Mouse (Mus musculus) kidney, postnatal 0 days (tissue): Measurements from ENCODE around the gene Nrxn2. TPM values are rescaled to one million over a fixed set of nuclear protein-coding genes. Genes with fewer than 3 reads are reported as not detected.
A peak's percentile ranks its signal among the peaks of the same experiment; 100 is the strongest.

ENCODE experiments used
- ATAC-seq: fragments of 200-750 bp; cut with Nextera tagmentation; replicated peaks from 2 replicates; pipeline ENCODE4 v1.8.0; 2017; ENCODE audit warnings: low read depth, moderate number of reproducible peaks, moderate TSS enrichment, moderate library complexity; ENCODE audit not compliant: low FRiP score
- DNase-seq: peaks from one replicate; pipeline ENCODE4 v3.0.0-alpha.2; 2016; ENCODE audit warnings: low spot score
- H3K27ac ChIP-seq: fragments of 300-500 bp; sonication (generic); 2 replicates; pipeline ENCODE4 v1.5.1; 2014; ENCODE audit warnings: mild to moderate bottlenecking
- H3K27me3 ChIP-seq: fragments of 300-500 bp; sonication (generic); 2 replicates; pipeline ENCODE4 v1.6.1; 2014; ENCODE audit warnings: low read length, mixed read lengths; ENCODE audit not compliant: insufficient read depth
- H3K36me3 ChIP-seq: fragments of 300-500 bp; sonication (generic); 2 replicates; pipeline ENCODE4 v1.6.1; 2014; ENCODE audit warnings: low read length, mixed read lengths; ENCODE audit not compliant: insufficient read depth
- H3K4me1 ChIP-seq: fragments of 300-500 bp; sonication (generic); replicated peaks from 2 replicates; pipeline ENCODE4 v1.6.1; 2014; ENCODE audit warnings: antibody characterized with exemption, low read length, mixed read lengths; ENCODE audit not compliant: insufficient read depth
- H3K4me2 ChIP-seq: fragments of 300-500 bp; sonication (generic); 2 replicates; pipeline ENCODE4 v1.6.1; 2014; ENCODE audit warnings: mild to moderate bottlenecking, low read length, moderate library complexity, mixed read lengths
- H3K4me3 ChIP-seq: fragments of 300-500 bp; sonication (generic); replicated peaks from 2 replicates; pipeline ENCODE4 v1.5.1; 2014; ENCODE audit warnings: low read depth, low read length
- H3K9ac ChIP-seq: fragments of 300-500 bp; sonication (generic); 2 replicates; pipeline ENCODE4 v1.6.1; 2014; ENCODE audit warnings: low read depth, low read length
- H3K9me3 ChIP-seq: fragments of 300-500 bp; sonication (generic); replicated peaks from 2 replicates; pipeline ENCODE4 v1.6.1; 2016; ENCODE audit warnings: low read length, inconsistent platforms, mixed read lengths
- CTCF ChIP-seq: IDR thresholded peaks from 2 replicates; pipeline ENCODE4 v1.5.1; 2016; ENCODE audit warnings: antibody characterized with exemption, low read depth, mild to moderate bottlenecking, moderate library complexity
- WGBS: fragments of 180-500 bp; shearing (Covaris S2); extraction: QIAGEN DNeasy Blood & Tissue Kit; methylation state at CpG from one replicate; pipeline ENCODE4 v1.1.7; 2014; 5-methylcytosine and 5-hydroxymethylcytosine counted together
- polyA plus RNA-seq: library from polyadenylated mRNA; unstranded; fragments of >200 nt; fragmentation: Nextera tagmentation; extraction: Ambion mirVana; gene quantifications from 2 replicates; pipeline ENCODE4 v1.2.1, GENCODE M21; 2015

Nrxn2 gene
- polyA plus RNA-seq, 1 experiment from 2014 or later: 5.9 TPM

- H3K4me1 ChIP-seq: peaks cover 9% of the 10 kb centered on the region; the same call in 1 of the 2 replicates
- 57% methylated on average over 17 of the region's 17 CpGs for WGBS
- no peak; the same call in 1 of the 2 replicates for ATAC-seq
Observed at GRCm38 (mm10) chr19:6527839-6528531, 109.5 kb downstream of the Nrxn2 start.

GRCm38 (mm10) chr19:6529265-6529985 lies 110.9 kb downstream of the Nrxn2 start:
- Histone ChIP-seq H3K4me3 (no peak overlapping the region), H3K27ac (no peak overlapping the region), H3K27me3 (no peaks in the 10 kb centered on the region), H3K9ac (no peak overlapping the region), H3K36me3 (no peaks in the 10 kb centered on the region), H3K9me3 (no peaks in the 10 kb centered on the region), H3K4me2 (no peak overlapping the region), H3K4me1 (peaks cover 9% of the 10 kb centered on the region; the same call in 1 of the 2 replicates)
- ATAC-seq (no peak), DNase-seq (peak; percentile 90)
- 58% methylated on average over 14 of the region's 14 CpGs for WGBS
- peak; percentile 35; the same call in 1 of the 2 replicates for TF ChIP-seq CTCF

More at GRCm38 (mm10) chr19:6527839-6528531, 109.5 kb downstream of the Nrxn2 start:
- no peaks in the 10 kb centered on the region for H3K27me3 ChIP-seq
- H3K36me3 ChIP-seq: no peaks in the 10 kb centered on the region
- H3K9me3 ChIP-seq: no peaks in the 10 kb centered on the region
- H3K4me3 ChIP-seq: no peak overlapping the region
- no peak overlapping the region for H3K27ac ChIP-seq
- no peak overlapping the region for H3K4me2 ChIP-seq
- H3K9ac ChIP-seq: no peak overlapping the region
- no peak for TF ChIP-seq CTCF
- no peak for DNase-seq

- H3K9ac ChIP-seq: no peak overlapping the region
- H3K9me3 ChIP-seq: no peaks in the 10 kb centered on the region
- no peak for ATAC-seq
- WGBS: 22% methylated on average over 13 of the region's 13 CpGs
- DNase-seq: no peak
- H3K36me3 ChIP-seq: no peaks in the 10 kb centered on the region
- TF ChIP-seq CTCF: no peak
- no peak overlapping the region for H3K4me3 ChIP-seq
- H3K4me1 ChIP-seq: peaks cover 9% of the 10 kb centered on the region; the same call in 1 of the 2 replicates
- peak overlapping the region; percentile 79; the same call in 1 of the 2 replicates for H3K4me2 ChIP-seq
- H3K27ac ChIP-seq: no peak overlapping the region
- no peaks in the 10 kb centered on the region for H3K27me3 ChIP-seq
Observed at GRCm38 (mm10) chr19:6530359-6530758, 111.8 kb downstream of the Nrxn2 start.

GRCm38 (mm10) chr19:6531011-6531631 lies 112.6 kb downstream of the Nrxn2 start:
- peaks cover 9% of the 10 kb centered on the region; the same call in 1 of the 2 replicates for H3K4me1 ChIP-seq
- WGBS: under 1% methylated on average over 56 of the region's 56 CpGs
- H3K27me3 ChIP-seq: no peaks in the 10 kb centered on the region
- peak; percentile 64 for DNase-seq
- H3K4me2 ChIP-seq: peak overlapping the region; percentile 79
- H3K27ac ChIP-seq: peak overlapping the region; percentile 70; the same call in 1 of the 2 replicates
- no peaks in the 10 kb centered on the region for H3K9me3 ChIP-seq
- H3K9ac ChIP-seq: peak overlapping the region; percentile 61
- TF ChIP-seq CTCF: no peak
- ATAC-seq: no peak
- H3K36me3 ChIP-seq: no peaks in the 10 kb centered on the region
- H3K4me3 ChIP-seq: peak overlapping the region; percentile 44

GRCm38 (mm10) chr19:6531832-6532471 lies 113.4 kb downstream of the Nrxn2 start:
- 1% methylated on average over 36 of the region's 36 CpGs for WGBS
- peak overlapping the region; percentile 70 for H3K27ac ChIP-seq
- H3K4me3 ChIP-seq: peak overlapping the region; percentile 44
- no peaks in the 10 kb centered on the region for H3K27me3 ChIP-seq
- H3K36me3 ChIP-seq: no peaks in the 10 kb centered on the region
- H3K4me2 ChIP-seq: peak overlapping the region; percentile 79
- H3K4me1 ChIP-seq: peaks cover 9% of the 10 kb centered on the region; the same call in 1 of the 2 replicates
- H3K9ac ChIP-seq: peak overlapping the region; percentile 61
- ATAC-seq: peak; percentile 42; the same call in 1 of the 2 replicates
- TF ChIP-seq CTCF: no peak
- peak; percentile 81 for DNase-seq
- H3K9me3 ChIP-seq: no peaks in the 10 kb centered on the region
